Mouse (Mus musculus) lung, embryonic 14.5 days (tissue): Measurements from ENCODE around the gene Dlgap1. TPM values are rescaled to one million over a fixed set of nuclear protein-coding genes. Genes with fewer than 3 reads are reported as not detected.

Source experiments
- ATAC-seq: fragments of 200-750 bp; cut with Nextera tagmentation; 2 replicates; pipeline ENCODE4 v1.8.0; 2017; ENCODE audit warnings: mild to moderate bottlenecking, moderate TSS enrichment, moderate library complexity; ENCODE audit not compliant: insufficient read depth
- DNase-seq: peaks from one replicate; pipeline ENCODE4 v3.0.0-alpha.2; 2015
- H3K27ac ChIP-seq: fragments of 300-500 bp; sonication (generic); 2 replicates; pipeline ENCODE4 v1.5.1; 2014; ENCODE audit warnings: low read depth, mild to moderate bottlenecking, moderate library complexity
- H3K27me3 ChIP-seq: fragments of 300-500 bp; sonication (generic); 2 replicates; pipeline ENCODE4 v1.6.1; 2014; ENCODE audit warnings: low read length, control low read depth; ENCODE audit not compliant: insufficient read depth
- H3K36me3 ChIP-seq: fragments of 300-500 bp; sonication (generic); 2 replicates; pipeline ENCODE4 v1.6.1; 2014; ENCODE audit warnings: control low read depth; ENCODE audit not compliant: insufficient read depth
- H3K4me1 ChIP-seq: fragments of 300-500 bp; sonication (generic); 2 replicates; pipeline ENCODE4 v1.6.1; 2014; ENCODE audit warnings: antibody characterized with exemption, control low read depth; ENCODE audit not compliant: insufficient read depth
- H3K4me2 ChIP-seq: fragments of 300-500 bp; sonication (generic); 2 replicates; pipeline ENCODE4 v1.6.1; 2014; ENCODE audit warnings: mild to moderate bottlenecking
- H3K4me3 ChIP-seq: fragments of 300-500 bp; sonication (generic); 2 replicates; pipeline ENCODE4 v1.5.1; 2014; ENCODE audit warnings: low read depth, low read length
- H3K9ac ChIP-seq: fragments of 300-500 bp; sonication (generic); 2 replicates; pipeline ENCODE4 v1.6.1; 2014
- H3K9me3 ChIP-seq: fragments of 300-500 bp; sonication (generic); 2 replicates; pipeline ENCODE4 v1.6.1; 2016; ENCODE audit warnings: low read depth, low read length, control low read depth
- CTCF ChIP-seq: IDR thresholded peaks from 2 replicates; pipeline ENCODE4 v1.5.1; 2016; ENCODE audit warnings: antibody characterized with exemption, low read depth
- WGBS: fragments of 180-500 bp; shearing (Covaris S2); extraction: QIAGEN DNeasy Blood & Tissue Kit; methylation state at CpG from one replicate; pipeline ENCODE4 v1.1.7; 2014; 5-methylcytosine and 5-hydroxymethylcytosine counted together
- polyA plus RNA-seq: library from polyadenylated mRNA; unstranded; fragments of >200 nt; fragmentation: Nextera tagmentation; extraction: Ambion mirVana; gene quantifications from 2 replicates; pipeline ENCODE4 v1.2.1, GENCODE M21; 2014

Gene Dlgap1
- polyA plus RNA-seq, 1 experiment from 2014 or later: 1.1 TPM

DNA sequence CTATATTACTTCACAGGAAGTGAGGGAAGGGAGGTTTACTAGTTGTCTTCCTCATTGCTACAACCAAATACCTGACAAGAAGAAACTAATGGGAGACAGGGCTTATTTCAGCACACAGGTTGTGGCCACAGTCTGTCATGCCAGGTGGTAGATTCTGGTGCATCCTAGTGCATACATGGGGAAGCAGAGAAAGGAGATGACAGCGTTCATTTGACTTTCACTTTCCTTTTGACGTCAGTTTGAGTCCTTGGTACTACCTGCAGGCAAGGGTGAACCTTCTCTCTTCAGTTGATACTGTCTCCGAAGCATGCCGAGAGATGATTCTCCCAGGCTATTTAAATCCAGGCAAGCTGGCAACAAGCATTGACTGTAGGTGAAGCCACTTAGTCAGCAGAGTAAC is 516.8 kb downstream of the Dlgap1 start:
- 87% methylated on average over 4 of the region's 4 CpGs for WGBS
- ATAC-seq (no peak), DNase-seq (no peak)
- no peak for TF ChIP-seq CTCF
- Histone ChIP-seq H3K4me3 (no peak overlapping the region), H3K4me2 (no peak overlapping the region), H3K27ac (no peak overlapping the region), H3K4me1 (no peaks in the 10 kb centered on the region), H3K9ac (no peak overlapping the region), H3K9me3 (no peaks in the 10 kb centered on the region), H3K27me3 (no peaks in the 10 kb centered on the region), H3K36me3 (no peaks in the 10 kb centered on the region)

DNA sequence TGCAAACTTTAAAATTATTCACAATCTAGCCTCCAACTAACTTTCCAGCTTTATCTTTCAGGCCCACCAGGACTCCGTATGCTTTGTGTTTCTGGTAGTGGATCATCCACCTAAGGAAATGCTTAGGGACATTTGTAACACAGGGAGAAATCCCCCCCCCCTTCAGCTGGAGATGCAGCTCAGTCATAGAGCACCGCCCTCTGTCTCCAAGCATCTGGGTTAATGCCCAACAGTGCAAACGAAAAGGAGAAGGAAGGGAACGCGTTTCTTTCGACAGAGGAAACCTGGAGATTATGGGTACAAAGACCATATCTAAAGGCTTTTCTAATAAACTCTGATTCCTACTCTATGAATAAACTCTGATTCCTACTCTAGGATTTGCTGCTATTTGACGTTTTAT is 517.4 kb downstream of the Dlgap1 start:
- Histone ChIP-seq H3K4me2 (no peak overlapping the region), H3K27me3 (no peaks in the 10 kb centered on the region), H3K27ac (no peak overlapping the region), H3K36me3 (no peaks in the 10 kb centered on the region), H3K4me1 (no peaks in the 10 kb centered on the region), H3K9me3 (no peaks in the 10 kb centered on the region), H3K4me3 (no peak overlapping the region), H3K9ac (no peak overlapping the region)
- DNase-seq (no peak), ATAC-seq (no peak)
- no peak for TF ChIP-seq CTCF
- WGBS: 72% methylated on average over 7 of the region's 7 CpGs

DNA sequence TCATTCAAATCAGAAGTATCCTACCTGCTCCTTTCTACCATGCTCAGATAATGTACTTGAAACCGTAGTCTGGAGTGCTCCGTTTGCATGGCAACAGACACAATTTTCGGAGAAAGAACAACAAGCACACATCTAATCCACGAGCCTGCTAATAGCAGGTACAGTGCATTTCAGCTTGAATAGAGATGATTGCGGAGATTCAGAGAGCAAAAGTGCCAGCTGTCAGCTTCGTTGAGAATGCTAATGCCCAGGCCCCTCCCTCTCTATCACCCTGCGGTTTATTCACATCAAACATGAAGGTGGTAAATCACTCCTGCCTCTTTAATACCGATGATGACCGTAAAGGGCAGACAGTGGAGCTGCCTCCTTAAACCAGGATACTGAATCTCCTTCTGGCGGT is 518.0 kb downstream of the Dlgap1 start:
- Histone ChIP-seq H3K36me3 (no peaks in the 10 kb centered on the region), H3K4me1 (no peaks in the 10 kb centered on the region), H3K9me3 (no peaks in the 10 kb centered on the region), H3K9ac (no peak overlapping the region), H3K4me2 (no peak overlapping the region), H3K27ac (no peak overlapping the region), H3K27me3 (no peaks in the 10 kb centered on the region), H3K4me3 (no peak overlapping the region)
- no peak for ATAC-seq
- no peak for TF ChIP-seq CTCF
- WGBS: 73% methylated on average over 10 of the region's 10 CpGs
- DNase-seq: no peak

DNA sequence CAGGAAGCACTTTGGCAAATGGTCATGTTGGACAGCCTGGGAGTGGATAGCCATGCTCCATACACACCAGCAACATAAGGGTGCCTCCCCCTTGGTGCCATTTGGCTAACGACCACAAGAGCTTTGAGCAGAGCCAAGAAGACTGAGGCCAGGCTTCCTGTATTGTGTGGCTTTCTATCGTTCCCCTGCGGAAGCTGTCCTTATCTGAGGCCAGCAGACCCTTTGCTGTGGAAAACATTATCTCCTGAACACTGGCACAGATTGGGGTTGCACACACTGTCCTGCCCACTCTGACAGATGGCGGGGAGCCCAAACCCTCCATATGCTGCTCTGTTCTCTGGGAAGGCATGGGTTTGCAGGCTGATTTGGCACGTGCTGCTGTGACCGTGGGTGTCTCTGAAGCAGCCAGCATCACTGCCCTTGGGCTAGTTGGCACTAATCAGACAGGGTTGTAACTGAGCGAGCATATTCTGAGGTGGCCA is 520.0 kb downstream of the Dlgap1 start:
- no peak for ATAC-seq
- Histone ChIP-seq H3K9ac (no peak overlapping the region), H3K27me3 (no peaks in the 10 kb centered on the region), H3K9me3 (no peaks in the 10 kb centered on the region), H3K4me2 (no peak overlapping the region), H3K36me3 (no peaks in the 10 kb centered on the region), H3K4me3 (no peak overlapping the region), H3K27ac (no peak overlapping the region), H3K4me1 (no peaks in the 10 kb centered on the region)
- 67% methylated on average over 7 of the region's 7 CpGs for WGBS
- DNase-seq: no peak
- no peak for TF ChIP-seq CTCF

DNA sequence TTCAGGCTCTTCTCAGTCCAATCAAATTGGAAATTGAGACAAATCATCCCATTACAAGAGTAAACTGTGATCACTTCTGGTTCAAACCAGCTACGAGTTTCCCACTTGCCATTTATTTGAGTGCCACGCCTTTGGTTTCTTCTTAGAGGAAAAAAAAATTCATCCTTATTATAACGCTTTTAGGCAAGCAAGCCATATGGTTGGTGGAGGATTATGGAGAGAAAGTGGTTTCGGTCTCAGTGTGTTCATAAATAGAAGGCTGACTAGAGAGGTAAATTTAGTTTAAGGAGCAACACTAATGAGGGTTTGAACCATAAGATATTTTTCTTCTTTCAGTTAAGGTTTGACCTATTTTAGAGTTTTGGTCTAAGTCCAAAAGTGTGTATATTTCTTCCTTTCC is 522.7 kb downstream of the Dlgap1 start:
- DNase-seq (no peak), ATAC-seq (no peak)
- H3K9me3 ChIP-seq: no peaks in the 10 kb centered on the region
- H3K9ac ChIP-seq: no peak overlapping the region
- no peaks in the 10 kb centered on the region for H3K4me1 ChIP-seq
- H3K27me3 ChIP-seq: no peaks in the 10 kb centered on the region
- no peak overlapping the region for H3K4me3 ChIP-seq
- no peak overlapping the region for H3K4me2 ChIP-seq
- H3K27ac ChIP-seq: no peak overlapping the region
- WGBS: 83% methylated on average over 4 of the region's 4 CpGs
- no peaks in the 10 kb centered on the region for H3K36me3 ChIP-seq
- no peak for TF ChIP-seq CTCF

DNA sequence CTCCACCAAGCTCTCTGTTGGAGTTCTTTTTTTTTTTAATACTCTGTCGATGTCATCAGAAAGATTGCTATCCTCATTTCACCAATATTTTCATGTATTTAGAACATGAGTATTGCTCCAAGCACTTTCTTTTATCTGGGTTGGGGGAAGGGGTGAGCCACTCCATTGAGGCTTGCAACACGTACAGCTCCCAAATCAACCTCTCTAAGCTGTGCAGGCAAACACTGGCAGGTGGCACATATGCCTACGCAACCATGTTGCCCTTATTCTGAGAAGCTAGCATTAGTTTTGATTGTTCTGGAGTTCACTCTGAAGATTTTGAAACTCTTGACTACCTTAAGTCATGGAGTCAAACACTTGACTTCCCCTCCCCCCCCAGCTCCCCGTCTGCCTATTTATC is 525.5 kb downstream of the Dlgap1 start:
- no peak overlapping the region for H3K9ac ChIP-seq
- no peak overlapping the region for H3K4me3 ChIP-seq
- H3K27me3 ChIP-seq: no peaks in the 10 kb centered on the region
- no peaks in the 10 kb centered on the region for H3K9me3 ChIP-seq
- H3K4me2 ChIP-seq: no peak overlapping the region
- 76% methylated on average over 4 of the region's 4 CpGs for WGBS
- DNase-seq (no peak), ATAC-seq (no peak)
- TF ChIP-seq CTCF: no peak
- no peaks in the 10 kb centered on the region for H3K36me3 ChIP-seq
- no peak overlapping the region for H3K27ac ChIP-seq
- no peaks in the 10 kb centered on the region for H3K4me1 ChIP-seq

DNA sequence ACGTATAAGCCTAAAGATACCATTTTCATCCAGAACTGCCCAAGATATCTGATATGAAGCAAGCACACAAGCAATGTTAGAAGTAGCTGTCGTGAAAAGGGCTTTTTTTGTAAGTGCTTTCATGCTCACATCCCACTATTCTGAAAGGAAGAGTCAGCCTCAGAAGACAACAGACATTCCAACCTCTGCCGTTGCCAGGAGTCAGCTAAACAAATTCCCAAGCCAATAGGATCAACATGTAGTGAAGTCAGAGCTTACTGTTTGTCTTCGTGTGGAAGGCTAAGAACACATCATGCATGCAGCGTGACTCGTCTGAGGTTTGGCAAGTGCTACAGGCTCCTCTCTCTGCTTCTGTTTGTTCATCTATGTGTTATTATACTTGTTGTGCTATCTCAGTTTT is 529.4 kb downstream of the Dlgap1 start:
- WGBS: 78% methylated on average over 6 of the region's 6 CpGs
- Histone ChIP-seq H3K4me3 (no peak overlapping the region), H3K27ac (no peak overlapping the region), H3K9me3 (no peaks in the 10 kb centered on the region), H3K36me3 (no peaks in the 10 kb centered on the region), H3K4me1 (no peaks in the 10 kb centered on the region), H3K27me3 (no peaks in the 10 kb centered on the region), H3K4me2 (no peak overlapping the region), H3K9ac (no peak overlapping the region)
- TF ChIP-seq CTCF: no peak
- no peak for DNase-seq
- no peak for ATAC-seq

DNA sequence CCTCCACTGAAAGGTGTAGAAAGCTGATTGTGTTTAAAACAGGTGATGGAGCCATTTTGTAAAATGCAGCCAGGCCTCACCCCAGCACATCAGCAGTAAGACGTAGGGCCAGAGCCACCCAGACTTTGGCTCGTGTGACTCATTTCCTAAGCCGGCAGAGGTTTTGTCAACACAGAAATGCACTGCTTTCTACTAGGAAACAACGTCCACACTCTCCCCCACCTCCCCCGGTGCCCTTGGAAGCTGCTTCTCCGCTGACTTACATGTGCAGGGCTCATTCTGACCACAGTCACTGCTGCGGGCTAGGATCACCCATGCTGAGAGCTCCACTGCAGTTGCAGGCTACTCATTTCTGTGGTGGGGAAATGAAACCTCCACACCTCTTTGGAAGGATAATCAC is 533.1 kb downstream of the Dlgap1 start:
- Histone ChIP-seq H3K9ac (no peak overlapping the region), H3K36me3 (no peaks in the 10 kb centered on the region), H3K4me3 (no peak overlapping the region), H3K9me3 (no peaks in the 10 kb centered on the region), H3K4me1 (no peaks in the 10 kb centered on the region), H3K27ac (no peak overlapping the region), H3K27me3 (no peaks in the 10 kb centered on the region), H3K4me2 (no peak overlapping the region)
- ATAC-seq (no peak), DNase-seq (no peak)
- 59% methylated on average over 7 of the region's 7 CpGs for WGBS
- TF ChIP-seq CTCF: no peak
